Mouse (Mus musculus) ES-E14 (cell line): Measurements from ENCODE around the gene Gm26897.

Experiments
- CHD2 ChIP-seq: IDR thresholded peaks from 2 replicates; pipeline ENCODE4 v1.6.1; 2014; ENCODE audit warnings: mild to moderate bottlenecking, low read depth, low read length, inconsistent platforms
- HCFC1 ChIP-seq: IDR thresholded peaks from 2 replicates; pipeline ENCODE4 v1.6.1; 2012; ENCODE audit warnings: low read length, inconsistent platforms, borderline replicate concordance; ENCODE audit not compliant: insufficient read depth
- ZNF384 ChIP-seq: IDR thresholded peaks from 2 replicates; pipeline ENCODE4 v1.6.1; 2012; ENCODE audit warnings: low read depth, low read length, inconsistent platforms

DNA sequence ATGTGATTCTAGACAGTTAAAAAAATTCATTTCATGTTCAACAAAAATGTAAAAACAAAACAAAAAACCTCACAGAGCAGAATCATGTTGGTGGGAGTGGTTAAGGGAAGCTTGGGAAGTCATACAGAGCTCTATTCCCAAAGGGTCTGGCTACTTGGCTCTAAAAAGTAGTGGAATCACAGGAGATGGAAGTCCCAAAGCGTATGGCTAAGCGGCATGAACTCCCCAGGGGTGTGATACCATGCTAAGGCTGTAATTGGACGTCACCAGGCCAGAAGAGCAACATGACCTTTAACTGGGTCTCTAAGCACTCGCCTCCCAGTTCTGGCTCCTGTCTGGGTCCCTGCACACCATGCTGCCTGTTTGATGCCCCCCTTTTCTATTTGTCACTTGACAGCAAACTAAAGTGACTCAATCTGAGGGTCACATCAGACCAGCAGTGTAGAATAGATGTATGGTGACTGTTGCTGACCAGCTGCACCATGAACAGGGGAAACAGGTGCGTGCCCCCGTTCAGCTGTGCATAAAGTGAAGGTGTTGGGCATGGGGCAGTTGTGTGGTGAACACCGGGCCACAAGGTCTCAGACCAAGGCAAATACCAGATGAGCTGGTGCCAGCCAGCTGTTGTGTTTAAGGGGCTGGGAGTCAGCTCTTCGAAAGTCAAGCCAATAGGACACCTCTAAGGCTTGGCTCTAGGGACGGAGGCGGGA is 46.2 kb downstream of the Gm26897 start:
- no peak for TF ChIP-seq CHD2
- TF ChIP-seq HCFC1 = no peak
- no peak for TF ChIP-seq ZNF384
